Mouse (Mus musculus) small intestine, adult 2 months (tissue): ENCODE results near the gene Zfyve26.

Experiments used
- CTCF ChIP-seq: fragments of 200-500 bp; IDR thresholded peaks from 2 replicates; pipeline ENCODE4 v1.5.1; 2012; ENCODE audit warnings: low read depth, mild to moderate bottlenecking, control low read depth, inconsistent platforms, low read length, moderate library complexity, mixed read lengths; ENCODE audit not compliant: insufficient replicate concordance, insufficient read length; ENCODE audit errors: extremely low read depth
- POLR2A ChIP-seq: fragments of 200-500 bp; IDR thresholded peaks from 2 replicates; pipeline ENCODE4 v1.6.1; 2012; ENCODE audit warnings: low read depth, mild to moderate bottlenecking, control low read depth, inconsistent platforms, low read length, moderate library complexity

DNA sequence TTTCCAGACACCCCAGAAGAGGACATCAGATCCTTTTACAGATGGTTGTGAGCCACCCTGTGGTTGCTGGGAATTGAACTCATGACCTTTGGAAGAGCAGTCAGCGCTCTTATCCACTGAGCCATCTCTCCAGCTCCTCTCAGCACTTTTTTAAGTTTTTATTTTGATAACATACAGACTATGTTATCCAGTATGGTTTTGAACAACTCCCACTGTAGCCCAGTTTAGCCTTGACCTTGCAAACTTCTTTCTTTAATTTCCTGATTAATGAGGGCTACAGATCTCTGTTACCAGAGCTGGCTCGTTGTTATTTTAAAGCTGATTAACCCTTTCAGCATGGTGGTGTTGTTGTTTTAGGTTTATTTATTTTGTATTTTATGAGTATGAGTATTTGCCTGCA lies 30.1 kb upstream of the Zfyve26 start:
- TF ChIP-seq CTCF (no peak), POLR2A (no peak)
